Mouse (Mus musculus): ENCODE results near the gene Phc2. TPM values are rescaled to one million over a fixed set of nuclear protein-coding genes. Genes with fewer than 3 reads are reported as not detected.

The Phc2 gene
- total RNA-seq, 2 experiments from 2014 or later: 84.8 to 90.6 TPM

- H3K4me3 ChIP-seq: no peak overlapping the region
- intact Hi-C loops (cut with DNase I): no loop called here
- peak in 1 of 2 experiments; percentile 26 for DNase-seq (ENCODE audit: extremely low spot score in 1 of 2, low spot score in 2 of 2)
- TF ChIP-seq CTCF (IDR thresholded peaks at IDR 0.05): no peak
- H3K27ac ChIP-seq: no peak overlapping the region
Observed at GRCm38 (mm10) chr4:128695149-128695548, 40.6 kb downstream of the Phc2 start.

GRCm38 (mm10) chr4:128698011-128698861, 43.7 kb downstream of the Phc2 start:
- no peak overlapping the region for H3K4me3 ChIP-seq
- peak overlapping the region; percentile 88 for H3K27ac ChIP-seq
- no peak; the same call in 1 of the 2 replicates for TF ChIP-seq CTCF (IDR thresholded peaks at IDR 0.05)
- intact Hi-C loops (cut with DNase I): loop anchor here (2.0 kb wide), 1 partner anchor 87 kb away; the partner anchor contains the start of gene Zscan20
- peak; percentile 51 for DNase-seq (ENCODE audit: extremely low spot score in 1 of 2, low spot score in 2 of 2)

- no peak for TF ChIP-seq CTCF (IDR thresholded peaks at IDR 0.05)
- no peak overlapping the region for H3K27ac ChIP-seq
- H3K4me3 ChIP-seq: no peak overlapping the region
- DNase-seq (ENCODE audit: extremely low spot score in 1 of 2, low spot score in 2 of 2): no peak
- intact Hi-C loops (cut with DNase I): loop anchor here (2.0 kb wide), 1 partner anchor 89 kb away; the partner anchor contains the start of gene Zscan20
Observed at GRCm38 (mm10) chr4:128699916-128700315, 45.4 kb downstream of the Phc2 start.

- intact Hi-C loops (cut with DNase I): no loop called here
- Histone ChIP-seq H3K27ac (no peak overlapping the region), H3K4me3 (no peak overlapping the region)
- TF ChIP-seq CTCF (IDR thresholded peaks at IDR 0.05): peak; percentile 3; the same call in 1 of the 2 replicates
- DNase-seq (ENCODE audit: extremely low spot score in 1 of 2, low spot score in 2 of 2): no peak
Observed at GRCm38 (mm10) chr4:128700543-128700942, 46.0 kb downstream of the Phc2 start.

- intact Hi-C loops (cut with DNase I): no loop called here
- DNase-seq (ENCODE audit: extremely low spot score in 1 of 2, low spot score in 2 of 2): no peak
- Histone ChIP-seq H3K4me3 (no peak overlapping the region), H3K27ac (no peak overlapping the region)
- TF ChIP-seq CTCF (IDR thresholded peaks at IDR 0.05): no peak
Observed at GRCm38 (mm10) chr4:128705138-128705720, 50.7 kb downstream of the Phc2 start.

- intact Hi-C loops (cut with DNase I): no loop called here
- DNase-seq (ENCODE audit: extremely low spot score in 1 of 2, low spot score in 2 of 2): no peak
- TF ChIP-seq CTCF (IDR thresholded peaks at IDR 0.05): peak; percentile 29
- Histone ChIP-seq H3K27ac (no peak overlapping the region), H3K4me3 (no peak overlapping the region)
Observed at GRCm38 (mm10) chr4:128706626-128707025, 52.1 kb downstream of the Phc2 start.

GRCm38 (mm10) chr4:128707384-128707783, 52.9 kb downstream of the Phc2 start:
- TF ChIP-seq CTCF (IDR thresholded peaks at IDR 0.05): no peak
- no peak overlapping the region for H3K27ac ChIP-seq
- intact Hi-C loops (cut with DNase I): no loop called here
- H3K4me3 ChIP-seq: no peak overlapping the region
- no peak for DNase-seq (ENCODE audit: extremely low spot score in 1 of 2, low spot score in 2 of 2)

GRCm38 (mm10) chr4:128709061-128709780, 54.7 kb downstream of the Phc2 start:
- TF ChIP-seq CTCF (IDR thresholded peaks at IDR 0.05): no peak
- no peak overlapping the region for H3K27ac ChIP-seq
- DNase-seq (ENCODE audit: extremely low spot score in 1 of 2, low spot score in 2 of 2): no peak
- no peak overlapping the region for H3K4me3 ChIP-seq
- intact Hi-C loops (cut with DNase I): no loop called here

GRCm38 (mm10) chr4:128709781-128710166, 55.3 kb downstream of the Phc2 start:
- Histone ChIP-seq H3K27ac (no peak overlapping the region), H3K4me3 (no peak overlapping the region)
- no peak for TF ChIP-seq CTCF (IDR thresholded peaks at IDR 0.05)
- intact Hi-C loops (cut with DNase I): loop anchor here (2.0 kb wide), 1 partner anchor 149 kb away; no protein-coding TSS in a partner anchor
- DNase-seq (ENCODE audit: extremely low spot score in 1 of 2, low spot score in 2 of 2): no peak

GRCm38 (mm10) chr4:128710286-128710685, 55.8 kb downstream of the Phc2 start:
- no peak overlapping the region for H3K27ac ChIP-seq
- no peak for DNase-seq (ENCODE audit: extremely low spot score in 1 of 2, low spot score in 2 of 2)
- no peak overlapping the region for H3K4me3 ChIP-seq
- intact Hi-C loops (cut with DNase I): loop anchor here (2.0 kb wide), 1 partner anchor 149 kb away; no protein-coding TSS in a partner anchor
- TF ChIP-seq CTCF (IDR thresholded peaks at IDR 0.05): no peak

GRCm38 (mm10) chr4:128710800-128711199, 56.3 kb downstream of the Phc2 start:
- DNase-seq (ENCODE audit: extremely low spot score in 1 of 2, low spot score in 2 of 2): no peak
- TF ChIP-seq CTCF (IDR thresholded peaks at IDR 0.05): no peak
- H3K4me3 ChIP-seq: no peak overlapping the region
- intact Hi-C loops (cut with DNase I): loop anchor here (1.0 to 2.0 kb wide), 3 partner anchors 66 to 148 kb away; no protein-coding TSS in a partner anchor
- no peak overlapping the region for H3K27ac ChIP-seq

Data from left cerebral cortex, adult 2 months (tissue).